Mouse (Mus musculus) ovary, postnatal 14 days (tissue): ENCODE measurements around the gene Plekha6.

Experiments
- DNase-seq: peaks from one replicate; pipeline ENCODE4 v3.0.0; 2022; ENCODE audit warnings: low spot score

The Plekha6 gene

DNA sequence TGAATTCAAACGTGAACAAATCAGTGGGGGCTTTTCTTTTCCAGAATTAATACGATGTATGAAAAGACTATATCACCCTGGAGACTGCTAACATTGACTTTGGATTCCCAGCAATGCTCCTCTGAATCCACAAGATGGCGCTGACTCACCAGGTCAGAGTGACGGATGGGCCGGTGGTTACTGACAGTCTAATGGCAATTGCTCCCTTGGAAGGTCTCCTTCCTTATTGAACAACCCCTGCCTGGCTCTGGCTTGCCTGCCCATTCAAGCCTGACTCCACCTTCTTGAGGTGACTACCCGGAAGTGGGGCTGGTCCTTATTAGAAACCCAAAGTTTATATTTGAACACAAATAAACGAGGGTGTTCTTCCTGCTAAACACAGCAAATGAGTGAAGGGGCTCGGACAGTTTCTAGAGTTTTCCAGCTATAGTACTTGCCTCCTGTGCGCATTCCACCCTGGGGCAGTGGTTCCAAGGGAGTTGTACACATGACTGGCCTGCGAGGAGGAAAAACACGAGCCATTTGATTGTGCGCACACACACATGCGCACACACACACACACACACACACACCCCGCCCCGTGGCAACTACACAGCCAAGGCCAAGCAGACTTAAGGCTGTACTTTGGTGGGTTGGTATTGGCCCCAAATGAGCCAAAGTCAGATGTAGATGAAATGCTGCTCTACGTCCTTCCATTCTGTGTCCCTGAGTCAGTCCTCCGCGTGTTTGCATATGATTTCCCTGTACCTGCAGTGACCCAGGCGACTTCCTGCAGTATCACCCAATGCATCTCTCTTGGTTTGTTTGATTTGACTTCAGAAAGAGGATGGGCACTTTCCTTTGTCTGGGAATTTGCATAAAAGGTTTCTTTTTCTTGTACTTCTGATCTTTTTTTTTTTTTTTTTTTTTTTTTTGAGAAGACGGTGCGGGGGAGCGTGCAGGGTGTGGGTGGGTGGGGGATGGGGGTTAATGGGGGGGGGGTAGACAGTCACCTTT is 17.7 kb upstream of the Plekha6 start:
- peak; percentile 39 for DNase-seq

DNA sequence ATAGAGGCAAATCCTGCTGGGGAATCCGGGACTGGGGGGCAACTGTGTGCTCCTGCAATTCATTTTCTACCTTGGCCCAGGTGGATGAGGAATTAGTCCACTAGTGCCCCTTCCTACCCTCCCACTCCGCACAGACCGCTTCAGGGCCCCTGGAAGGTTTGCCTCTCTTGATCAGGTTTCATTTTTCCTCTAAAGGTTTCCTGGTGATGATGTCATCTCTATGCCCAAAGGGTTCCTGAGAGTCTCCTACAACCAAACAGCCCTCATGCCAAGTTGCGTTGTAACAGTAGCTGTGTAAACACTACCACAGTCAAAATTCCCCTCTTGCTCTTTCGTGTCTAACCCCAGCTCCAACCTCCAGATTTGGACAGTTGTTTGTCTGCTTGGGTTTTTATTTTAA is 16.7 kb upstream of the Plekha6 start:
- DNase-seq = no peak

DNA sequence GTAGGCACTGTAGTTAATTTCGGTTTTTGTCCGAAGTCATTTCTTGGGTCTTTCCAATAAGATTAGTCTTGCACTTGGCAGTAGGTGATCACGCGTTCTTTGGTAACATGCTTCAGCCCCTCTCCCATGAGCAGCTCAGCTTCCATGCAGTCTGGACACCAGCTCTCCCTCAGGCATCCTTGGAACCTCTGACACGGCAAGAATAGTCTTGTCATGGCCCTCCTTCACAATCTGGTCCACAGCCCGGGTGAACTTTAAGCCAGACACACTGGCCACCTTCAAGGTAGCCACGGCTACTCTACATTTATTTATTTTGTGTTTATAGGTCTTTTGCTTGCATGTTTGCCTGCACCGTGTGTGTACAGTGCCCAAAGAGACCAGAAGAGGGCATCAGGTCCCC is 15.9 kb upstream of the Plekha6 start:
- no peak for DNase-seq

DNA sequence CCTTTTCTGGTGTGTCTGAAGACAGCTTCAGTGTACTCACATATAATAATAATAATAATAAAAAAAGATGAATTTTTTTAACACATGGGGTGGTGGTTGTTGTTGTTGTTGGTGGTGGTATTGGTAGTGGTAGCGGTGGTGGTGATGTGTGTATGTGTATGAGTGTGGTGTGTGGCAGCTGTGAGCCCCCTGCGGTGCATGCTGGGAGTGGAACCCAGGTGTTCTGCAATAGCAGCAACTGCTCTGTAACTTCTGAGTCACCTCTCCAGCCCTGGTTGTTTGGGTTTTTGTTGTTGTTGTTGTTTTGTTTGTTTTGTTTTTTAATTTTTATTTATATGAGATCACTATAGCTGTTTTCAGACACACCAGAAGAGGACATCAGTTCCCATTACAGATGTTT is 13.5 kb upstream of the Plekha6 start:
- no peak for DNase-seq

DNA sequence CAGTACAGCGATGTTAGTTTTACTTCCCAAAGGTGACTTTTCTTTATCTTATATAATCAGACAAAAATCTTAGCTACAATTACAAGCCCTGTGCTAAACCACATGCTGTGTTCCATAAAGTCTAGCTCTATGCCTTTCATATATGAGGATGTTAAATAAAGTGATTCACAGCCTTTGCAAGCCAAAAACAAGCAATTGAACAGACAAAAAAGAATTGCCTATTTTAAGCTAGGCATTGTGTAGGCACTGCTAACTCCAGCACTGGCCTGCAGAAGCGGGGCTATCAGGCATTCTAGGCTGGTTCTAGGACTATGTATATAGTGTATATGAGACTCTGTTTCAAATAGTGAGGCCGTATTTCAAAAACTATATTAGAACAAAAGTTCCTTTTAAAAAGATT is 11.8 kb upstream of the Plekha6 start:
- DNase-seq = no peak

DNA sequence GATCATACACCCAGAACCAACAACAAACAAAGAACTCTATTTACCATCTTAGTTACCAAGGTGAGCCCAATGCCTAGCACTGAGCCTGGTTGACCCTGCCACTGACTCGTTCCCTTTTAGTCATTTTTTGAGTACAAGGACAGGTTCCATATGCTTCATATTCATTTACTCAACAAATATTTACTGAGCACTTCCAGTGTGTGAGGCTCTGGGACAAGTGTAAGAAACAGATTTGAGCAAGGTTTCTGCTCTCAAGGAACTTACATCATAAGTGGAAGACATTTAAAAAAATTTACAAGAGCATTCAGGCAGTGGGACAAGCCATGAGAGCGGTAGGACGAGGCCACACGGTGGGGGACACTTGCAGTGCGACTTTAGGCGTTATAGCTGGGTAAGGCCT is 8.7 kb upstream of the Plekha6 start:
- no peak for DNase-seq

DNA sequence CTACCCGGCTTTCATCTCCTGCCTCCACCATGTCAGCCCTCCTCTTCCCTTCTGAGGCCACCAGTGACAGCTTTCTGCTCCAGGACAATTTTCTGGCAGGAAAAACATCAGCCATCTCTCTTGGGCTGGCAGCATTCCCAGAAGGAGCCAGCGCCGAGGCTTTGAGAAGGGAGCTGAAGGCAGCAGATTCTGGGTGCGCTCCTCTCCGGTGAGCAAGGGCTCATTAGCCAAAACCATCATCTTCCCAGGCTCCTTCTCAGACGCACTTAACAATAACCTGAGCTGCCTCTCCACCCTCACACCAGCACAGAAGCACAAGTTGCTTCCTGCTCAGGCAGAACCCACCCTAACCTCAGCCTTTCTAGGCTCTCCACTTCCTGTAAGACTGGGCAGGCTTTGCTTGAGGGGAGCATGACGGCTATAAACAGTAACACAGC is 4.9 kb upstream of the Plekha6 start:
- DNase-seq = no peak

DNA sequence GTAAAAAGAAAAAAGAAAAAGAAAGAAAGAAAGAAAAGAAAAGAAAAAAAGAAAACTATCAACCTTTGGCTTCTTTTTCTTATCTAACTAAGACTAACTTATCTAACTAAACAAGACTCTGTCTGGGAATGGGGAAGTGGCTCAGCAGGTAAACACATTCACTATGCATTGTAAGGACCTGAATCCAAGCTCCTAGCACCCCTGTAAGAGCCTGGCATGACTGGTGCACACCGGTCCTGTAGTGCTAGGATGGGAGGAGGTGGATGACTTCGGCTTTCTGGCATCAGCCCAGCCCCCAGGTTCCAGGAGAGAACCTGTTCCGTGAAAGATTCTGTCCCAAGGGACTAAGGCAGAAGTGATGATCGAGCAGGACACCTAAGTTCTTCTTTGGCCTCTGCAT is 2.5 kb upstream of the Plekha6 start:
- DNase-seq = no peak

DNA sequence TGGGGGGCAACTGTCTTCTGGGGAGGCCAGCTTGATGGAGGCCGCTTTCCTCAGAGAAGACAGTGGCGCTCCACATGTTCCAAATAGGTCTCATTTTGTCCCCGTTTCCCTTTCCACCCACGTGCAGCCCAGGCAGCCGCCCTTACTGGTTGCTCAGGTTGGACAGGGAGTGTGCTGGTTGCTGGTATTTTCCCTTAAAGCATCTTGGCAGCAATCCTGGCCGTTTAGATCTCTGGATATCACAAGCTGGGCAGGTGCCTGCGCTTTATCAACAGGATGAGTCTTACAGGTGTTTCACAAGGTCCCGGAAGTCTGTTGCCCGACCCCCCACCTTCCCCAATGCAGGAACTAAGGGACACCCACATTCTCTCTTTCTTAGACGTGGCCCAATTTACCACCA is 2.0 kb upstream of the Plekha6 start:
- no peak for DNase-seq

DNA sequence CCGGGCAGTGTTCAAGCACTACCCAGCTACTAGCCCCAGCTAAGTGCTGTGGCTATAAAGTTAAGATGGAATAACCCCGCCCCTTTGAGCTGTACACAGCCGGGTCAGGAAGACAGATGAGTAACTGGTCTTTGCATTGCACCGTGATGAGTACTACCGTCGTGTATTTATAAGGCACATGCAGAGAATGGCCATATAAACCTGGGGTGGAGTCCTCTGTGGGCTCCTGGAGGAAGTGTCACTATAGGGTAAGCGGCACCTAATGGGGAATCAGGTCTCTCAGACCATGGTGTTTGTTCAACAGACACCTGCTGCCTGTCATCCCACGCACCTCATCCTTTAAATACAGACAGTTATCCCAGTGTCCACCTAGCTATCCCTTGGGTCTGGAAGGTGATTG is 1.0 kb upstream of the Plekha6 start:
- no peak for DNase-seq

DNA sequence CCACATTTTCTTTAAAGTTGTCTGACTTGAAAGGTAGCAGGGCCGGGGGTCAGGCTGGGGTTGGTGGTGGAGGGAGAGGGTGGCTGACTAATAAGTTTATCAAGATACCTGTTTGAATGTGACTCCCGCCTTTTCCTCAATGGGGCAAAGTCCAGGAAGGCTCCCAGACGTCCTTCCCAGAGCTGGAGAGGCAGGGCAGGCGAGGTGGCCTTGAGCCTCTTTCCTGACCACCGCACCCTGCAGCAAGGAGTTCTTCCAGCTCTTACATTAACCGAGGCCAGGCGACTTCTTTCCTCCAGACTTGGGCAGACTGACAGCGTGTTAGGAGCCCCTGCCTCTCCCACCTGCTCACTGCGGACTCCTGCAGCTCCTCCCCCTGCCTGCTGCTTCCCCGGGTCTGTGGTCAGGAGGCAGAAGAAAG is 591 bp downstream of the Plekha6 start:
- no peak for DNase-seq

DNA sequence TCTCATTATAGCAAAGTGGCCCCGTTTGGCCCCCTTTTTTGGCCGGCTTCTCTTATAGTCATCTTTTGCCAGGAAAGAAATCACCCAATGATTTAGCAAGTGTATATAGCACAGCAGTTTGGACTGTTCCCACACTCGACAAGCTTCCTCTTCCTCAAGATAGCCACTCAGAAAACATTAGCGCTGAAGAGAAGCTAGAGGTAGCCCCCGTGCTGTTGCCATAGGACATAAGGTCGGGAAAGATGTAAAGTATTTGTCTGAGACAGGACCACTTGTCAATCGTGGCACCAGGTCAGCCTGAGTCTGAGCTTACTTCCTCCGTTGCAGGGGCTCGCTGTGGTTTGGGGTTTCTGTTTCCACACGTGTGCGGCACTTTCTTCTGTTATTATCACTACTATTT is 1.1 kb downstream of the Plekha6 start:
- DNase-seq = no peak

DNA sequence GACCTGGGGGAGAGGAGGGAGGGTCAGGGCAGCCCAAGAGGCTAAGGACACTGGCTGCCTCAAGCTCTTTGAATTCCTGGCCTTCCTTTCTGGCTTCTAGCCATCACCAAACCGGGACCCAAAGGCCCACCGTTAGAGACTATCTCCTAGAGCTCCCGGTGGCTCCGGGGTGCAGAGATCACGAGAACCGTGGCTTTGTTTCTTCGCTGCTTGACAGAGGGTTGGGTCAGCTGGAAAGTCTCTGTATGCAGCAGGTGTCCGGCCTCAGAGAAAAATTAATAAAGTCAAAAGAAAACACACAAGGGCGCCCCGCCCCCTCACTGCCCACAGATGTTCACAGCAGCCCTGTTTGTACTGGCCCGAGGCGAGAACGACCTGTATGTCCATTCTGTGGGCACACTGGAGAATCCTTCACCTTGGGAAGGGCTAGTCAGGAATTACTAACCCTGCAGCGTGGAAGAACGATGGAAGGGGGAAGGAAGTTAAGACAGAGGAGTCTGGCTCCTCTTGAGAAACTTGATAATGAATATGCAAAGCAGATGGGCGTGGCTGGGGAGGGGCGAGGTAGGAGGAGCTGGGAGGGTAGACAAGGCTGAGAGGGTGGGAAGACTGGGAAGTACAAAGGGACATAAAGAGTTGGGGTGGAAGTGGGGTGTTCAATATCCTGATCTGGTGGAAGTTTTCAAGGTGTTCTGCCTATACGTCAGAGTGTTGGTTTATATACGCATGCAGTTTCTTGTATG is 4.5 kb downstream of the Plekha6 start:
- no peak for DNase-seq

DNA sequence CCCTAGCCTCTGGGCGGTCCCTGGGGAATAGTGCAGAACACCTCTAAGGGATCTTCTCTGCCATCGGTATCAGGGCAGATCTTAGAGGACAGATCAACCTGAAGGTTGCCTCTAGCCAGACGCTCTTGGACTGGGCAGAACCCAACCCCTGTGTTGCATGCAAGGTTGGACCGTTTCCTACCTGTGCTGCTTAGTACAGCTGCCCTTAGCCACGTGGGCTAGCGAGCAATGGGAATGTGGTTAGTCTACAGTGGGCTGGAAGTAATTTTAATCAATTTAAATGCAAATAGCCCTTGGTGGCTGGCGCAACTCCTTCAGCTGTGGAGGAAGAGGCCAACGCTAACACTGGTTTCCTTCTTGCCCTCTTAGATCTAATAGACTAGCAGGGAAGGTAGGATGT is 6.2 kb downstream of the Plekha6 start:
- DNase-seq = no peak

DNA sequence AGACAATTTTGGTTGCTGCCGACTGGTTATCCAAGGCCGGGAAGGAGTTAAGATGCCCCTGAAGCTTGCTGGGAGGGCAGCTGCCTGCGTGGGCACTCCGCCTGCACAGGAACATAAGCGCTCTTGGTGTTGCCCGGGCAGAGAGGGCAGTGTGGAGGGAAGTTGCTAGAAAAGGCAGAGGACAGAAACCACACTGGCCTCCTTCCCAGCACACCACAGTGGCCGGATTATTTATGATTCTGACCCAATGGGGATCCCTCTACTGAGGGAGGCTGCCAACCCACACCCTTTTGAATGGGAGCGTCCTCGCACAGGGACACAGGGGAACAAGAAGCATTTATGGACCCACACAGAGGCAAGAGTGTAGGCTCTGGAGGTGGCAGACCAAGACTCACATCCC is 7.3 kb downstream of the Plekha6 start:
- DNase-seq = no peak

DNA sequence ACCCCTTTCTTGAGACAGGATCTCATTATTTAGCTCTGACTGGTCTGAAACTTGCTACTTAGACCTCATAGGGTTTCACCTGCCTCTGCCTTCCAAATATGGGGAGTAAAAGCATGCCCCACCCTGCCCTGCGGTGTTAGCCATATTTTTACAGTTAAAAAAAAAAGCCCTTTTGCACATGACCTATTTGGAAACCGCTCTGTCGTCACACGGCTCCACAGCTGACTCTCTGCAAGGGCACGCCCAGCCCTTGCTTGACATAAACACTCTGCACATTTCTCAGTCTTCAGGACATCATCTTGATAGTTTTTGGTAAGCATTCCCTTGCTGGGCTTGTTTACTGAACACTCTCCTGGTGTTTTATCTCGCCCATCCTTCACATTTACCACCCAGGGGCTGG is 11.1 kb downstream of the Plekha6 start:
- no peak for DNase-seq

DNA sequence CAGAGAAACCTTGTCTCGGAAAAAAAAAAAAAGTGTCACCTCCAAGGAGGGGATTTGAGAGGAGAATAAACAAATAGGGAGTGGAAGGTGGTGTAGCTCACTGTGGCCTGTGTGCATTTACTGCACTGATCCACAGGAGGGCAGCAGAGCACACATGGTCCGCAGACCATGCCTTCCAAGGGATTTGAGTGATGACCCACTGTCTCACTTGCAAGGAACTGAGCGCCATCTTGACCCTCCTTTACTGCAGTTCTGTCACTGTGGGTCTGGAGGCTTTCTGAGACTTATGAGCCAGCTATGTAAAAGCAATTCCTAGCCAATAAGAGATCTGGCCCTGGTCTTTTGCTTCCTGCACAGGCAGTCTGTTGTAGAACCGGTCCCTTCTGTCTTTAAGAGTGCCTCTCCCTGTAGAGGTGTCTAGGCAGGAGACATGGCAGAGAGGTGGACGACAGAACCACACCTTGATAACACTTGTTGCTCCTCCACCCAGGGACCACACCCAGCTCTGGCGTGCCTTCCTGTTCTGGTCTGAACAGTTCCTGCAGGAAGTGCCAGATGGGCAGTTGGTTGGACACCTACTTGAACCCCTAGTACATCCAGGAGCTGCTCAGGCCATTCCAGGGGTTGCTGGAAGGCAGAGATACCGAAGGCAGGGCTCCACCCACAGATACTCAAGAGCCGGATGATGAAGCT is 13.6 kb downstream of the Plekha6 start:
- peak; percentile 54 for DNase-seq

DNA sequence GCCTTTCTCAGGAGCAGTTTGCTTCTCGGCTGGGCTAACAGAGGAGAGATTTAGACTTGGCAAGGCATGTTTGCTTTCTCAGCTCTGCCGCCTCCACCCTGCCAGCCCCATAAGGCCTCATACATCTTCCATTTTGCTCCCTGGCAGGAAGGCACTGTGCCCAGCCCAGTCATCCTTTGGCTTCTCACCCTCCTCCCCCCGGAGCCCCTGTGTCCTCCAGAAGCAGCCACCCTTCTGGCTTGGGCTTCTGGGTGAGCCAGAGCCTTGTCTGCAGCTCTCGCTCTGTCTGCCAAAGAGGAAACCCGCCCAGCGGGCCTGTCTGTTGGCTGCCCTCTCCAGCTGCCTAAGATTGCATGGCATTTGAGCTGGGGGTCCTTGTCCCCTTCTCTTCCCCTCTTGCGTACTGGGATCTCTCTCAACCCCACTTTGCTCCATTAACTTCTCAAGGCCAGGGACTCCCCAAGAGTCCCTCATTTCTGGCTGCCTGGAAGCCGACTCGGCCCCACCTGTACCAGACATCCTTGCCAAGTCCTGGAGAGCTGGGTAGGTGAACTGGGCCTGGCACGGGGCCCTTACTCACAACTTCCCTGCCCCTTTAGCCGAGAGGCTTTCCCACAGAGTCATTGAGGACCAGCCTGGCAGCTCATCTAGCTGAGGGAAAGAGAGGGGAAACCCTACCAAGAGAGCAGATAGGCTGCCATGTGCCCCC is 14.9 kb downstream of the Plekha6 start:
- no peak for DNase-seq

DNA sequence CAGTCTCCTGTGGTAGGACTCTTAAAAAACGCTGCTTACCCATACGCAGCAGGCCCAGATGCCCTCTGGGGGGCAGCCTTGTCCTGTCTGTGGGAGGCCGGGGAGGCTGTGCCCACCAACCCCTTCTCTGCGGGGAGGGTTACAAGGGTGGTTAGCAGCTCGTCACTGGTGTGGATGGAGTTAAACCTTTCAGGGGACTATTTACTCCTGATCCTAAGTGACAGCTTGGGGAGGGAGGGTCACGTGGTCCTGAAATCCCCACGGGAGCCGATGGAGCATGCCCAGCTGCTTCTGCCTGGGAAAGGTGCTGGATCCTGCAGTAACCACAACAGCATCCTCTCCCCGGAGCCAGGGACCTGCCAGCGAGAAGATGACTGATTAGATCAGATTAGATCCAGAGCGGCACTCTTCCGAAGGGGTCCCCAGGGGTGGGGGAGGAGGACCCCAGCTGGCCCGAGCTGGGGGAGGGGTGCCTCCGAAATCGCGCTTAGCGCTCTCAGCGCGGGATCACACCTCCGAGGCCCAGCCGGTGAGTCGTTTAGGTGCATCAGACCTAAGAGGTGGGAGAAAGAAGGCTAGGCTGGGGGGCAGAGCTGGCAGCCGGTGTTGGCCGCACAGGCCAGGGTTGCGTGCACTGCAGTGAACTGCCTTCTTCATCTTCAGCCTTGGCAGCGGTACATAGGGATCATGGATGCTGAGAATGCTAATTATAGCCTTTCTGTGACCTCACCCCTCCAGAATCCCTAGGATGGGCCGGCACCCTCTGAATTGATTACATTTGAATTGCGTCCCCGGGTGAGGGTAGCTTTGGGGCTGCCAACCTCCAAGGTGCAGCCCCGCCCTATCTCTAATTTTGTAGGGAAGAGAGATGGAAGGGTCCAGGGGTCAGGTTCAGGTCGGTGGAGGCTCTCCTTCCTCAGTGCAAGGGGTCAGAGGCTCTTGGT is 17.3 kb downstream of the Plekha6 start:
- DNase-seq = peak; percentile 50

DNA sequence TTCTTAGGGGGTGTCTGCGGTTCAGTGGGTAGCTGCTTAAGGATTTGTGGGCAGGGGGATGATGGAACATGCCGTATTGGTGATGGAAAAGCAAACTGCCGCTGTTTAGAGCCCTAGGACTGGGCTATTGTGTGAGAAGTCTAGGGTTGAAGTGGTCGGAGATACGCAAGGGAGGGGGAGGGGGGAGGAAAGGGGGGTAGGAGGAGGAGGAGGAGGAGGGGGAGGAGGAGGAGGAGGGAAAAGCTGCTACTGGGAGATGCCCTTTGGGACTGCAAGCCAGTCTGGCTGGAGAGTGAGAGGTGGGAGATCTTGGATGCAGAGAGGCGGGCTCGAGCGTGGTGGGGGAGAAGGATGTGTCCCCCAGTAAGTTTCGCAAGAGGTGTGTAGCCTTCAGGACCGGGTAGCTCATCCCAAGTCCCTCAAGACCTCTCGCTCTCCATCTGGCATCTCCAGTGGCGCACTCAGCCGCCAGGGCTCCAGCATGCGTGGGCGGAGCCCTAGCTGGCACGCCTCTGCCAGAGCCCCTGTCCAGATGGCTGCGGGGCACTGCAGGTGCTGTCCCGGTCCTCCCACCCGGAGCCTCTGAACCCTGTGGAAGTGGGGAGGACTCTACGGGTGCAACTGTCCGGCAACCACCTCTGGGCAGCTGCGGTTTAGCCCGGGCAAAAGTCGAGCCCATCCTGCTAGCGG is 18.2 kb downstream of the Plekha6 start:
- no peak for DNase-seq
